Mouse (Mus musculus) cerebellum, adult 18-20 months (tissue): ENCODE measurements around the gene Slc30a1.

Source experiments
- DNase-seq, 2 experiments: peaks; one replicate each; pipeline ENCODE4 v3.0.0; 2021

The Slc30a1 gene

GRCm38 (mm10) chr1:191896806-191897552 lies 9.6 kb upstream of the Slc30a1 start:
- DNase-seq = no peak

DNA sequence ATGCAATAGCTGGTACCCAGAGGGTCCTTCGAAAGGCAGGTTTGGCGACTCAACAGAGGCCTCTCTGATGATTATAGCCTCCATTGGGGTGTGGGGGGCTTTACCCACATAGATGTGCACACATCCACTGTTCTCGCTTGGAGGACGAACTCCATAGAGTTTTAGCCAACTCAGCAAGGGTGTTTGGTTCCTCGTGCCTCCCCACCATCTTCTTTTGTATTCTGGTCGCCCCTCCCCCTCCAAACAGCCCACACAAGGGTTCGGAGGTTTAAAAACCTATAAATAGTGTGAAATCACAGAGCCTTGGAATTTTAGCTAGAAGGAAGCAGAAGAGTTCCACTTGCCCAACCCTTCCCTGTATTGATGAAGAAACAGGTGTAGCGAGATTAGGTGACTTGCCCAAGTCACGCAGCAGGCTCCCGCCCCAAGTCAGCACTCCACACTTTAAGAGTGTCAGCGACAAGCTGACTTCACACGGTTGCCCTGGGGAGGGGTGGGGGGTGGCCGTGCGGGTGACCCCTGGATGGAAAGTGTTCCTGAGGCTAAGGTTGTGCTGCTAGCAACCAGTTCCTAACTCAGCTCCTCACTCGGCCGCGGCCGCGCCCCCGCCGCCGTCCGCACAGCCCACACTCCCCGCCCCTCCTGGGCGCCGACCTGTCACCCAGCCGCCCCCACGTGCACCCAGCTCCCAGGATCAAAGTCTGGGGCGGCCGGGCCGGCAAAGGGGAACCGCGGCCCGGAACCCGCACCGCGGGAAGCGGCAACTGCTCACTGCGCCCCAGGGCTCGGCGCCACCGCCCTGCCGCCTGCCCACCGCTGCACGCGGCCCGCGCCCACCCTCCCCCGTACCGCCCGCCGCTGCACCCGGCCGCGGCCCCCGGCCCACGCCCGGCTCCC lies 682 bp upstream of the Slc30a1 start:
- peak; percentile 18 to 48 for DNase-seq

- DNase-seq = peak; percentile 80 to 90
Observed at GRCm38 (mm10) chr1:191907431-191907810, 854 bp downstream of the Slc30a1 start.

DNA sequence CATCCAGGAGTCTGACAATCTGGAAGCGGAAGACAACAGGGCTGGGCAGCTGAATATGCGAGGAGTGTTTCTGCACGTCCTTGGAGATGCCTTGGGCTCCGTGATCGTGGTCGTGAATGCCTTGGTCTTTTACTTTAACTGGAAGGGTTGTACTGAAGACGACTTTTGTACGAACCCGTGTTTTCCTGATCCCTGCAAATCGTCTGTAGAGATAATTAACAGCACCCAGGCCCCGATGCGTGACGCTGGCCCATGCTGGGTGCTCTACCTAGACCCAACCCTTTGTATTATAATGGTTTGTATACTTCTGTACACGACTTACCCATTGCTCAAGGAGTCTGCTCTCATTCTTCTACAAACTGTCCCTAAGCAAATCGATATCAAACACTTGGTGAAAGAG lies 2.3 kb downstream of the Slc30a1 start:
- DNase-seq = no peak

GRCm38 (mm10) chr1:191909316-191909715 lies 2.7 kb downstream of the Slc30a1 start:
- no peak for DNase-seq

- no peak for DNase-seq
Observed at GRCm38 (mm10) chr1:191910646-191911045, 4.1 kb downstream of the Slc30a1 start.

DNA sequence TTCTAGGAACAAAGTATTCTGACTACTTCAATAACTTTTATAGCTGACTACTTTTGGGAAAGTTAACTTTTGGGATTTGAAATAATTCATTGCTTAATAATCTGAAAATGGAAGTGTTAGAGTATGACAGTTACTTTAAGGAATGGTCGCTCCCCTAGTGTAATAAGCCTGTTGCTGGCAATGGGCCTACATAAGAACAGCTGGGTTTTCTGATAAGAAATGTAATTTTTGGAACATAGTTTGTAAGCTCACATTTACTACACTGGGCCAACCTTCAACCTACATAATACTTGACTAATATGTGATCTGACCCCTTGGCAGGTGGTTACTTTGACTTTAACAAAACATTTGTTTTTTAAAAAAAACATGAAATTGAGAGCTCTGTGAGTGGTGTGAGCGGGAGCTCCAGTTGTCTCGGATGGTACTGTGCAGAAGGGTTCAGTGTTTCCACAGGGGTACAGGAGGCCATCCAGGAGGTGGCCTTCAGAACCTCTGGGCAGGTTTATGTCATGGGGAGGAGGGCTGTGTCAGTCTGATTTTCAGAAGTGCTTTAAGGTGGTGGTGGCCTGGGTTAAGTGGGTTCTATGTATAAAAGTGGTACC lies 4.6 kb downstream of the Slc30a1 start:
- DNase-seq = no peak

DNA sequence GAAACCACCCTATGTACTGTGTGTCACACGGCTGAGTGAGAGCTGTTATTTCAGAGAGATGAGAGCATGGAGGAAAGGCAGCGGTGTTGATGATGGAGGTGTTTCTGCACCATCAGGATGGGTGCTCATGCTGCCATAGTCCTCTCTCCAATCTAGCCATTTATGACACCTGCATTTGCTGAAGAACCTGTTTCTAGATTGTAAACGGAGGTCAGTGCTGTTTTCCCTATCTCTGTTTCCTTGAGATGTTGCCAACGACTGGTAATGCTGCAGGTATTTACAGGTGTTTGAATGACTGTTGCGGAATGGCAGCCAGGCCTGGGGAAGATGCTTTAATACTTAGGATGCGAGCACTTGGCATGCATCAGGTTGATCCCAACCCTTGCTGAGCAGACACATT lies 8.1 kb downstream of the Slc30a1 start:
- DNase-seq = no peak

- DNase-seq = no peak
Observed at GRCm38 (mm10) chr1:191915586-191915985, 9.0 kb downstream of the Slc30a1 start.

DNA sequence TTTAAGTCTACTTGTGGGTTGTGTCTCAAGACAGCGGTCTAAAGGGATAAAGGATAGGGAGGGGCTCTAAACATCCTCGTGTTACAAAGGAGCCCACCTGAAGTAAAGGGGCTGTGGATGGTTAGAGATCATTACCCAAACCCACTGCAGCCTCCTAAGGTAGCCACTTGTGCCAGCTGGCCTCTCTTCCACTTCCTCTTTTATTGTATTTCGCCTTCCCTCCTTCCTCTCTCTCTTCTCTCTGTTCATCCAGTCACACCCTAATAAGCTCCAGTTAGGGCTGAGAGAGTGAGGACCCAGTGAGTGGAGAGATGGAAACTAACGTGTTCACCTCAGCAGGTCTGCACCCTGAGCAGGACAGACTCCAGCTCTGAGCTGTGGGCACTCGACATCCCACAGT lies 10.3 kb downstream of the Slc30a1 start:
- no peak for DNase-seq

- DNase-seq = no peak
Observed at GRCm38 (mm10) chr1:191919336-191919735, 12.8 kb downstream of the Slc30a1 start.

DNA sequence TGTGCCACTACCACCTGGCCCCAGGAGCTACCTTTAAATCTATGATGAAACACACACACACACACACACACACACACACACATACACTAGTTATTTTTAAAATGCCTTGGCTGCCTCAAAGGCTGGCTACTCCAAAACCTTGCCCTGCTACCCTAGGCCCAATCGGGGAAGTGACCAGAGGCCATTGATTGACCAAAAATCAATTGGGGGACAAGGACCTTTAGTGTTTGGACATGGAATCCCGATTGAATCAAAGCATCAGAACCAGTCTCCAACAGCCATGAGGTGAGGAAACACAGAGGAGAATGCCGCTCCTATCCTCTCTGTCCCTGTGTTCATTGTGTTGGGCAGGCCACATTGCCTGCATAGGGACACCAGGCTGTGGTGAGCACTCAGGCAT lies 15.1 kb downstream of the Slc30a1 start:
- no peak for DNase-seq

DNA sequence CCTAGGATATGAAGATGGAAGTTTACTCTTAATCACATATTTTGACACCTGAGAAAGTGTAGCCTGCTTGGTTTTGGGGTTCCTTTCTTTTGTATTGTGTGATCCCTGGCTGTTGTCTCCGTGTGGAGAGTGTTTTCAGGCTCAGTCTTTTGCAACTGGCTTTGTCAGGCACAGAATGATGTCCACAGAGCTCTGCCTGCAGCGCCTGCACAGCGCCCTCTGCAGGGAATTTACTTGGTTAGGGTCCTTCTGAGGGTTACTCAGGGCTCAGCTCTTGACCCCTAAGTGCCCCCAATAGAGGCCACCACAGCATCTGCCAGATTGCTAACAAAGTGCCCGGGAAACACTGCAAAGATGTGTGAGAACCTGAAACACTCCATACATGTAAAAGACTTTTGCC lies 18.9 kb downstream of the Slc30a1 start:
- no peak for DNase-seq

DNA sequence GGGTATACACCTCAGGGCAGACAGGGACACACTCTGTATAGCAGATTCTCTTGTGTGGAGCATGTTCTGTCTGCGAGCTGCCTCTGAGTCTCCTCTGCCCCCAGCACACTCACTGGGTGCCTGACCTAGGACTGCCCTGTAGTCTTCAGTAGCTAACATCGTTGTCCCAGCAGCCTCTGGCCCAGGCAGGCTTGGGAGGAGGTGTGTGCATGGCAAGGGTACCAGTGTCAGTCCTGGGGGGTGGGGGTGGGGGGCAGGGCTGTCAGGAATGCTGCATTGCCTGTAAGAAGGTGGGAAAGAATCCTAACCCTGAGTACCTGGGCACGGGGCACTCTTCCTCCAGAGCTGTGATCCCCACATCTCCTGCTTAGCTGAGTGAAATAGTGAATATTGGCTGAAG lies 20.1 kb downstream of the Slc30a1 start:
- no peak for DNase-seq

- no peak for DNase-seq
Observed at GRCm38 (mm10) chr1:191928345-191928744, 21.8 kb downstream of the Slc30a1 start.

GRCm38 (mm10) chr1:191929065-191929464 lies 22.5 kb downstream of the Slc30a1 start:
- no peak for DNase-seq

DNA sequence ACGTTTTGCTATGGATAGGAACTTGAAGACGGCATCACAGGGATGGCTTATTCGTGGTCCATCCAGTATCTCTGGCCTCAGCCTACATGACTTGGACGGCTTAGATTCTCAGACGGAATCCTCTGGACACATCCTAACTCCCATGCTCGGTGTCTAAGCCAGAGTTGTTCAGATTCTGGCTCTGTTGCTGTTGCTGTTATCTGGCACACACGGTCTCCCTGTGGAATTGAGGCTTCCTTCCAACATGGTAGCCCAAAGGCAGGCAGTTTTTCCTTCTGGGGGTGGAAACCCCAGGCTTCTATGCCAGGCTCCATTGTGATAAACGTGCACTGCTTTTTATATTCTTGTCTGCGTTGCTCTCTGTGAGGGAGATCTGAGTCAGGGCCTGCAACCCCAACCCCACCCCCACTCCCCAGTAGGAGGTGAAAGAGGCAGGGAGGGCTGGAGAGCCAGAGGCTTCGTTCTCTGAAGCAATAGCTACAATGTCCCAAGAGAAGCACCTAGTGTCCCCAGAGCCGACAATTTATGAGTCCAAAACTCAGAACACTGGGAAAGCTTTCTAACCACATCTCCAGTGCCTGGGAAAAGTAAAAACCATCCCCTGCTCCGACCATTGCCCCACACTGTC lies 23.4 kb downstream of the Slc30a1 start:
- no peak for DNase-seq

- DNase-seq = no peak
Observed at GRCm38 (mm10) chr1:191930525-191931105, 24.0 kb downstream of the Slc30a1 start.

GRCm38 (mm10) chr1:191932286-191932985 lies 25.9 kb downstream of the Slc30a1 start:
- DNase-seq = no peak

DNA sequence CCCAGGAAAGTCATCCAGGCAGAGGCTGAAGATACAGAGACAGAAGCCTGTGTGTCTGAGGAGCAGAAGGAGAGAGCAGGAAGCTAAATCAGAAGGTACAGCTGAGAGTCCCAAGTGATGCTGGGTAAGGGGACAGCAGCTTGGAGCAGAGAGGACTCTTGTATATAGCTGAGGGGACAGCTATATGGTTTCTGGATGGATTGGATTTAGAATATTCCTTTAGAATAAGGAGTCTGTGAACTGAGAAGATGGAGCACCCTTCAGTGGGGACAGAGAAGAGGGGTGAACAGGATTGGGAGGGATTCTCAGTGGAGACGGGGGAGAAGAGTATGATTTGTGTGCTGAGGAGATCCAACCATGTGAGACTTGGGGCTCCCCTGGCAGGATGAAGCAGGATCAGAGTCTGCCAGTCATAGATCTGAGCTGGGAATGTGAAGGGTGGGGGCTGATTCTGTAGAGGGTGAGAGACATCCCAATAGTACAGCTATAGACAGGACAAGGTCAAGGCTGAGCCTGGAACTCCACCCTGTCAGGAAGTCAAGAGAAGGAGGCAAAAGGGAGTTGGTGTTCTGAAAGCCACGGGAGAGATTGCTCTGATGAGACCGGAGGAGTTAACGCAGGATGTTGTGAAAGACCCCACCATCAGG lies 26.5 kb downstream of the Slc30a1 start:
- no peak for DNase-seq

- DNase-seq = no peak
Observed at GRCm38 (mm10) chr1:191943638-191944037, 37.1 kb downstream of the Slc30a1 start.

DNA sequence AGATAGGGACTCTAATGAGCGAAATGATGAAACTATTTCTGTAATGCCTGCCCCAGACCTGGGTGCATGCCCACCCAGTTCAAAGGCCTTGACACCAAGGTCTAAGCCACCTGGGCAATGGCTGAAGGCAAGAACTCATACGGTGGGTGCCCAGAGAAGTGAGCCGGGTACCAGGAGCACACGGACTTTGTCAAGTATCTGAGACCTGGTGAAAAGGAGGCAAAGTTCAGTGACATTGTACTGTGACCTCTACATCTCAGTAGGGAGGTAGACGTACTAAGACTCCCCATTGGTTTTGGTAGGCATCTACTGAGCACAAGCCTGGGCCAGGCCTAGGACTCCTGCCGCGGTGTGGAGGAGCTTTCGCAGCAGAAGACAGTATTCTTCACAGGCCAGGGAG lies 38.8 kb downstream of the Slc30a1 start:
- DNase-seq = no peak
